Mouse (Mus musculus): ENCODE data around the gene Ypel4.
A peak's percentile ranks its signal among the peaks of the same experiment; 100 is the strongest.
"Not testable (repeated sequence)": the region's sequence is repeated elsewhere in the genome, so short reads cannot be mapped to it uniquely, and the experiment has no call there.

Ypel4 gene

DNA sequence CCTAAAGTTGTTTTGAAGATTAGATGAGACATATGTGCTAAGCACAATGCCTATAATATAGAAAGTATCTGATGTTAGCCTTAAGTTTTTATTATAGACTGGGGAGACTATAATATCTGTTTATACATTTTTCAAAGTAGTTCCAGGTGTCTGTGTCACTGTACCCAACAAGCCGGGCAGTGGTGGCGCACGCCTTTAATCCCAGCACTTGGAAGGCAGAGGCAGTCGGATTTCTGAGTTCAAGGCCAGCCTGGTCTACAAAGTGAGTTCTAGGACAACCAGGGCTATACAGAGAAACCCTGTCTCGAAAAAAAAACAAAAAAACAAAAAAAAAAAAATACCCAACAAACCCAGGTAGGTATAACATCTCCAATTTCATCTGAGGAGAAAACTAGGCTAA lies 5.7 kb upstream of the Ypel4 start:
- DNase-seq, result not testable (repeated sequence)

DNA sequence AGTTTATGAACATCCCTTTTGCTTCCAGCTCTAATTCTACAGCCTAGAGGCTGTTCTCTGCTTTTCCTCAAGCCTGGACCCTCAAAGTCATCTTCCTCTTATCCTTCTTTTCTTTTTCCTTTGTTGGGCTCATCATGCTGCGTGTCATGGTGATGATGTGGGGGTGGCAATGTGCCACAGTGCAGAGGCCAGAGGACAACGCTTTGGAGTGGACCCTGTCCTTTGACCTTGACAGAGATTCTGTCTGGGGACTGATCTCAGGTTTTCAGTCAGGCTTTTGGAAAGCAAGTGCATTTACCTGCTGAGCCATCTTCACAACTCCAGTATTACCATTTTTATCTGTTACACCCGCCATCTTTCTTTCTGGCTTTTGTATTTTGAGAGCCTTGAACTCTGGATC lies 2.7 kb upstream of the Ypel4 start:
- DNase-seq, result no peak

DNA sequence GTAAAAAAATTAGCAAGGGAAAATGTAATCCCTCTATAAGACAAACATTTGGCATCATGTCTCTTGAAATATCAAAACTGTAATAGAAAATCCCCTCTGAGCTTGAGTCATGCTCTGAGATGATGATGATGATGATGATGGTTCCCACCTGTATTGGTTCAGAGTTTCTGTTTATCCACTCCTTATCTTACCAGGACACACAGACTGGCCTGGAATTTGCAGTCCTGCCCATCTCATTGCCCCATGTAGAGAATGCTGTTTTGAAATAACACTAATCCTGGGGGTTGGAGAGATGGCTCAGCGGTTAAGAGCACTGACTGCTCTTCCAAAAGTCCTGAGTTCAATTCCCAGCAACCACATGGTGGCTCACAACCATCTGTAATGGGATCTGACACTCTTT lies 1.5 kb upstream of the Ypel4 start:
- DNase-seq, result no peak

DNA sequence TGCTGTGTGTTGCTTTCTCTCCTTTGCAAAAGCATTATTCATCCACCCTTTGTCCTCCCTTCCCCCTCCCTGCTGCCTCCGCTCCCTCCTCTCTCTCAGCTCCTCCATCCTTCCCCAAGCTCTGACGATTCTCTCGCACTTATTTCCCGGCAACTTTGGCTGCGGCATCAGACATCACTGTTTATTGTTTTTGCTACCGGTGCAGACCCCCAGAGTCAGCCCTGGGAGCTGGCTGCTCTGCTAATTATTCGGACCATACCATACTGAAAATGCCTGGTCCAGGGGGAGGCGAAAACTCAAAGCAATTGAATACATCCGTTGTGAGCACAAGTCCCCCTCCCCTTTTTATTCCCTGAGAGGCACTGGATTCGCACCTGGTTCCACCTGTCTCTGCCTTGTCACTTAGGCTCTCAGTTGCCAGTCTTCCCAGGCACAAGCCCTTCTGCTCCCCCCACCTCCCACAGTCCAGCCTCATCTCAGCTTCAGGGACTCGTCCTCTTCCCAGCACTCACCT lies 550 bp downstream of the Ypel4 start:
- no peak for DNase-seq

DNA sequence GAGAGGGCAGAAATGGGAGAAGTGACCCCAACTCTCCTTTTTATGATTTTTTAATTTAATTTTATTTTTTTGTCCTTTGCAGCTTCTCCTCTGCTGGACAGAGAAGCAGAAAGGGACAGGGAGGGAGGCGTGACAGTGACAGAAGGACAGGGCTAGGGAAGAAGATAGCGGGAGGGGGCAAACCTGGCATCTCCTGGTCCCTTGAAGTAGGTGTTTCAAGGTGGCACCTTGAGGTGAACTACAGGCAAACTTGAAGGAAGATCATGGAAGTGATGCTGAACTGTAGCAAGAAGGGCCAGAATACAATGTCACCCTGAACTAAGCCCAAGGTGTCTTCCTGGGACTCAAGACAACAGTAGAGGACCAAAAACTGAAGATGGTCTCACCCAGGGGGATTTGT lies 1.1 kb downstream of the Ypel4 start:
- DNase-seq, result no peak

DNA sequence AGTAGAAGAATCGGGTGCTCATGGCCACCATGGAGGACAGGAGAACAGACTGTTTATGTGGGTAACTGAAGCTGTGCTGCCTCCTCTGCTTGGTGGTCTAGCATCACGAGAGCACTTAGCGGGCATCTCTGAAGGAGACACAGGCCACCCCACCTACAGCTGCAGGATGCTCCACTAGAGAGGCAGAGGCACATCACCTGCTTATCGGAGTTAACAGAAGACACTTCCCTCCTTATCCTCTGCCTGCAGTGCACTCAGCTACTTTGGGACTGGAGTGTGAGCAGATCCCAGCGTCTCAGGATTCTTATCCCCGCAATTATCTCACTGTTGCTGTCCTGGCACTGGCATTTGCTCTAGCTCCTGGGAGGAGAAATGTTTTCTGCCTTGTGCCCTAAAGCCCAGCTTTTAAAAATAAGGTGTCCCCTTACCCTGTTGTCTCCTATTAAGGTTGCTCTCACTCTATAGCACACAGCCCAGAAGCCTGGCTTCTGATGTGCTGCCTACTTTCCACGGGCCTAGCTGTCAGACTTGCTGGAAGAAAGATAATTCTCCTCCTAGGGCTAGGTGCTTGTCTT lies 1.6 kb downstream of the Ypel4 start:
- DNase-seq, result no peak

DNA sequence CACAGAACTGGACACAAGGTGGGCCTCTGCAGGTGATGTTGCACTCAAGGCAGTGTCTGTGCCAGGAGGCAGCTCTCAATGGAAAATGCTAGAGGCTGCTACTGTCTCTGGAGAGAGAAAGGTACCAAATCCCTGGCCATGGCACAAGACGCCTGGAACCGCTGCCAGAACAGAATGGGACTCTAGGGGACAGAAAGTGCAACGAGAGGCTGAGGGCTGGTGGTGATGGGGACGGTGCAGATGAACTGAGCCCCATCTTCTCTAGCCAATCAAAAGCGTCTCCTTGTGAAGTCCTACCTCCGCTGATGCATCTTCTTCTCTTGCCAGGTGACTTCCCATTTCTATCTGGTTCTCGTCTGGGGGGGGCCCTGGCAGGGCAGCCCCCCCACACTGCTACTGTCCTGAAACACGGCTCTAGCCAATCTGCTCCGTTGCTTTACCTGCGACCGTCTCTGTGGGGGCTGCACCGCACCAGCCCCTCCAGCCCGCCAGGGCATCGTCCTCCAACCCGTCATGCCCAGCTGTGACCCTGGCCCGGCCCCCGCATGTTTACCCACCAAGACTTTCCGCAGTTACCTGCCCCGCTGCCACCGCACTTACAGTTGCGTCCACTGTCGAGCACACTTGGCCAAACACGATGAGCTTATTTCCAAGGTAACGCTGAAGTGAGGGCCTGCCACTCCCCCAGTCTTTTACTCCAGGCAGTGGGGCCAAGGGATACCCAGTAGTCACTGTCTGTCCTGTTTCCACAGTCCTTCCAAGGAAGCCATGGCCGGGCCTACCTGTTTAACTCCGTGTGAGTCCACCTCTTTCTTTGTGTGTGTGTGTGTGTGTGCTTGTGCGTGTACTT lies 2.7 kb downstream of the Ypel4 start:
- DNase-seq, result no peak

DNA sequence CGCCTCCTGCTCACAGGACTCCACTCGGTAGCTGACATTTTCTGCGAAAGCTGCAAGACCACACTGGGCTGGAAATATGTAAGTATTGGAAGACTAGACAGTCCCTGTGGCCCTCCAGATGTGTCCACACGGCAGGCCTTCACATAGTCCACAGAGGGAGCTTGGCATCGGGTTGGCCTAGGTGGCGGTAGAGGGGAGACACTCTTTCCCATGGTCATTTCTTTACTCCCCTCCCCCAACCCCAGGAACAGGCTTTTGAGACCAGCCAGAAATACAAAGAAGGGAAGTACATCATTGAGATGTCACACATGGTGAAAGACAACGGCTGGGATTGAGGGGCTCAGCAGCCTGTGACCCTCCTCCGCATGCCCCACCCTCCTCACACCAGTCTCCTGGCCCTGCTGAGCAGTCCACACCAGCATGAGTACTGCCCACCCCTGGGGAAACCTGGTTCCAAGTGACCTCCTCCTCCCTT lies 3.6 kb downstream of the Ypel4 start:
- DNase-seq, result no peak

DNA sequence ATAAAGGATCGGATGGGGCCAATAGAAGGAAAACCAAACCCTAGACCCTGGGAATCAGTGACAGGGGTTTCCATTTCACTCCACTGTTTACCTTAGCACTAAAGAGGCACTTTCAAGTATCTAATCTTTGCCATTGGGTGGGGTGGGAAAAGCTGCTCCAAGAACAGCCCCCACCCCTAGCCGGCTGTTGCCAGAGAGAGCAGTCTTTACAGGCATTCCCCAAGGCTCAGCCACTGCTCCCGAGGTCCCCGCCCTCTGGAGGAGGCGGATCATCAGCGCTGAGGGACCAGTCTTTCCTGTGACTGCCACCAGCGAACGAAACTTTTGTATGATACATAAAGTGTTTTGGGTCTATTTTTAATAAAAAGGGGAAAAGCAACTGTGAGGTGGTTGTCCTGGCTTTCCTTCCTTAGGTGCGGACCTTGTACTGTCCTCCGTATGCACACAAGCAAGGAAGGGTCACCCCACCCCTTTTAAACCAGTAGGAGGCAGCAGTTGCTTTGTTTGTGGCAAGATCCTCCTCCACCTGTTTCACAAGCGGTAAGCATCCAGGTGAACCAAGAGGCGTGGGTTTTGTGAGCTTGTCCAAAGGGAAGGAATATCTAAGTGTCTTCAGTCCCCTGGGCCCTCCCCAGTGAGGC lies 4.5 kb downstream of the Ypel4 start:
- peak; percentile 40 for DNase-seq

DNA sequence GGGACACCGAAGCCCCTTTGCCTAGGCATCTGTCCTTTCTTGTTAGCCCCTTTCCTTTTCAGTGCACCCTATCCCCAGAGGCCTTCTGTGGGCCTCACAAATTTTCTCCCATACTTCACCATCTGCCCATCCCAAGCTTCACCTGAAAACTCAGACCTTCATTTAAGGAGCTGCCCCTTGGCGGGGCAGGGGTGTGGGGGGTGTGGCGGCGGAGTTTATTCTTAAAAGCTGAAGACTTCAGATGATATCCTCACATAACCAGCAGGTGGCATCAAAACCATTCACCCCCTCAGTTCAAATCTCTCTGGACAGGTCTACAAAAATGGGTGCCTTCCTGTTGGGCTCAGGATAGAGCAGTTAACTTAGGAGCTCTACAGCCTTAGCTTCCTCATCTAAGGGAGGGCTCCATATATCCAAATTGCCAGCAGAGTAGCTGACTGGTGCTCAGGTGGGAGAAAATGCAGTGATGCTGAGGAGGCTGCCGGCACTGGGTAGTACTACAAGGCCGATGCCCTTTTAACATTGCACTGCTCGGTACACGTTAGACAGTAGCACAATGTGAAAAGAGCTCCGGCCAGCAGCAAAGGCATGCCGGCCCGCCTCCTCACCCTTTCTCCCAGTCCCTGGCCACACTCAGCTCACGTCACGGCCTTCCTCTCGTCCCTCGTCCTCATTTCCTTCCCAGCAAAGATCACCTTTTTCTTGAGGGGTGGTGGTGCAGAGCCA lies 6.9 kb downstream of the Ypel4 start:
- DNase-seq, result no peak

DNA sequence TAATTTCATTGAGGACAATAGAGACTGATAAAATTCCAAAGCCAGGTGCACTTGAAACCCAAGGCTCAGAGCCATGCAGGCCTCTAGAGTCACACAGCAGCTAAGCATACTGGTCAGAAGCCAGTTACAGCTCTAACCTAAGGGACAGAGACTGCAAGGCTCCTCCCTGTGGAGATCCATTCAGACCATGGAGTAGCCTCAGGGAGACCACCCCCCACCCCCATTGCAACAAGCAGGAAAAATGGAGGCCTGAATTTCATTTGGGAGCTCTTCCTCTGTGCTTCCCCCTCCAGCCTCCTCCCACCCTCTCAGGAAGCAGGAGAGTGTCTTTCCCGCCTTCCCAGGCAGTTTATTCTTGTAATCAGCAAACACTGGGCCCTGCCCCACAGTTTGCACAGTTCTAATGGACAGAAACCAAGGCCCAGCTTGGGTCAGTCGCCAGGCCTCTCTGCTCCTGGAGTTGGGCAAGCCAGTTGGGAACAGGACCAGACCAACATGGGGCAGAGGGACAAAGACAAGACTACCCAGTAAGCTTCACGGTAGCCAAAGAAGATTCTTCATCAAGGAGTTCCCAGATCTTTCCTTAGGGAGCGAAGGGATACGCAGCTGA lies 8.1 kb downstream of the Ypel4 start:
- peak; percentile 31 for DNase-seq

DNA sequence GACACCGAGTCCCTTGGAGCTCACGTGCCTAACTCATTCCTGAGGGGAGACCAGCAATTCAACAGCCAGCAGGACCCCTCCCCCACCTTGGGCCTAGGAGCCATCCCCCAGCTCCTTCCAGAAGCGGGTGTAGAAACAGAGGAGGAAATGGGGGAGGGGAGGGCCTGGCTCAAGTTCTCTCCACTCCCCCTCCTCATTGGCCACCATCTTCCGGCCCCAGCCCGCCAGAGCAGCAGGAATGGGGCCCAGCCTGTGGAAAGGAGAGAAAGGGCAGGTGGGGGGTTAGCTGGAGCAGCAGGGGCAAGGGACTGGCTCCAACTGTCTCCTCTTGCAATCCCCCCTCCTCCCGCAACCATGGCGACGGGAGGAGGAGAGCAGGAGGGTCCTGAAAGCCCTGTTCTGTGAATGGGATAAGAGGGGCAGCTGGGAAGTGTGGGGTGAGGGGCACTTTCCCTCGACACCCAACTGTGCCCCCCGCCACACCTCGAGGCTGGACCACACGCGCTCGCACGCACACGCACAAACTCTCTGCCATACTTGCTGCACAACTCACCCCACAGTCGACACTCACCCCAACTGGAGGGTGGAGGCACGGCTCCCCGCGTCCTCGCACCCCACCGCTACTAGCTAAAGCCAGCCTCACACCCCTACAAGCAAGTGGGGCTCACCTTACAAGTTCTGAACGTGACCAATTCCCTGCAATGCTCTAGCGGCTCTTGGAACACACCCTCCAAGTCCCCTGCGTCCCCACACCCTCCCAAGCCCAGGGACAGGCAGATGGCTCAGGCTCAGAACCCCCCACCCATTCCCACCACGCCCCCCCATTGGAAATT lies 8.8 kb downstream of the Ypel4 start:
- peak; percentile 41 for DNase-seq

DNA sequence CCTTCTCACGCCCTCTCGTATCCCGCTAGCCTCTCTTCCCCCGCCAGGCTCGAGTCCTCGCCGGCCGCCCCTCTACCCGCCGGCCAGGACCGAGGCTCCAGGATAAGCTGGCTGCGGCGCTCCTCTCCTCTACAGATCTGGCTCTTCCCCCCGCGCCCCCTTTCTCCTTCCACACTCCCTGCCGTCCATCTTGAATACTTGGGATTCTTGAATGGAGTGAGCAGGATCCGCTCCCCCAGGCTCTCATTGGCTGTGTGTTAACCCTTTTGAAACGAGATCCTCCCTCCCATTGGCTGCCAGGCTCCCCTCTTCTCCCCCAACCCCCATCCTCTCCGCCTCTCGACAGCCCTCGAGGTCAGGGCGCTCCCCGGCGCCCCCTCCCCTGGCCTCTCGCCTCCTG lies 9.7 kb downstream of the Ypel4 start, which contains the start of gene Gm19426:
TSS of gene Gm19426 (minus strand) at position 95 of the 400 bp plus-strand sequence.
- peak; percentile 73 for DNase-seq

DNA sequence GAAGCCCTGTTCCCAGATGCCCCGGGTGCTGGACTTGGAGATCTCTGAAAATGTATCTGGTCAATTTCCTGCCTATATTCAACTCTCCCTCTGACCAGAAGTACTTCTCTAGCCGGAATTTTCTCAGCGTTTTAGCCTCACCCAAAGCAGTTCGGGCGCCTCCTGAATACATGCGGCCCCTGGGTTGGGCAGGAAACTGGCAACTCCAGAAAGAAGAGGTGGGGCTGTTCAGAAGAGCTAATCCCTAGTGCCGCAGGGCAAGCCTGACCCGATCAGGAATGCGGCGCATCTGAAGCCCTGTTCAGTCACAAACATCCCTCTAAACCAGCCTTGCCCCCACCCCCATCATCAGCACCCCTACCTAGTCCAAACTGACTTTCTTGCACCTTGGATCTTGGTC lies 10.3 kb downstream of the Ypel4 start:
- DNase-seq, result no peak

DNA sequence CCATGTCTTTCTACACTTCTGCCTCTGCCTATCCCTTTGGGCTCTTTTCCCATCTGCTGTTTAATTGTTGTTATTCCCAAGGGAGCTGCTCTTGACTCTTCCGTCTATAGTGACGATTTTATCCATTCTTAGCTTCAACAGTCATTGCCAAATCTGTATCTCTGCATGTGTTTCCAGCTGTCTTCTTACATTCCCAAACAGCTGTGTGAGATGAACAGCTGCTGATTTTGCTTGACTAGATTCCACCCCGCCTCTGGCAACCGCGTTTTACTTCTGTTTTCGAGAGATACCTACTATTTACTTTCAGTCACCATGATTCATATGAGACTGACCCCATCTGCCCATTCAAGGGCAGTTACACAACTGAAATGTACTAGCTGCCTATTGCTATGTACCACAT lies 16.3 kb downstream of the Ypel4 start:
- peak; percentile 36 for DNase-seq

DNA sequence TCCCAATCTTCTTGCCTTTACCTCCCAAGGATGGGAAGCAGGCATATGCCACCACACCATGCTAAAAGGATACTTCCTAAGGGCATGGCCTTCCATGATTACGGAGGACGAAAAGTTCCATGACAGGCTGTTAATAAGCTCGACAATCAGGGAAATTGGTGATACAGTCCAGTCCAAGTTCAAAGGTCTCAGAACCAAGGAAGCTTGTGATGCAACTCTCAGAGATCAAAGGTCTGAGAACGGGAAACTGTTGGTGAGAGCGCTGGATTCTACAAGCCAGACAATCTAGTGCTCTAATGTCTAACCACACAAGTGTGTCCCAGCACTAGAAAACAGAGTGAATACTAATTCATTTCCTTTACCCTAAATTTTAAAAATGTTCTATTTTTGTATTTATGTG lies 22.4 kb downstream of the Ypel4 start:
- no peak for DNase-seq

DNA sequence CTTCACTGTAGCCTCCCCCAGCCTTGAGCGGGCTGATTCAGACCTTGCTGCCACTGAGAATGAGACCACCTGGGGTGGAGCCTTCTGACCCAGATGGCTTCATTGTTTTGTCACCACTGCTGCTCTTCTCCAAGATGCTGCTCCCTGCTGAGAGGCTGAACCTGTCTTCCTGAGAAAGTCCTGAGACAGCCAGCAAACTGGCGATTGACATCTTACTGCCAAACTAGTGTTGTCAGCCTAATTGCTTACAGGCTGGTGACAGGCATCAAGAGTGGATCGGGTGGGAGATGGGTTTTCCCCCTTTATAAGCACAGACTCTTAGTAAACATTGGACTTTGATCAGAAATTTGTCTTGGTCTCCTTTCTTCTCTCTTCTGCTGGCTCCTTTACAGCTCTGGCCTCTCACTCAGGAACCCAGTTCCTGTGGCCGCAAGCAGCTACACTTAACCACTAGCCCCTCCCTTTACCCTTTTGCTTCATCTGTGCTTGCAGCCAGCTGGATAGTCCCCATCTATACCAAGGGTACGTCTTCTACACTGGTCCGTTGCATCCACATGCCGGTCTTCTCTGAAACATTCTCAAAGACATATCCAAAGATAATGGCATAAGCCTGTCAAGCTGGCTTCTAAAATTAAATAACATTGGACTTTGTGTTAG lies 23.3 kb downstream of the Ypel4 start:
- no peak for DNase-seq

DNA sequence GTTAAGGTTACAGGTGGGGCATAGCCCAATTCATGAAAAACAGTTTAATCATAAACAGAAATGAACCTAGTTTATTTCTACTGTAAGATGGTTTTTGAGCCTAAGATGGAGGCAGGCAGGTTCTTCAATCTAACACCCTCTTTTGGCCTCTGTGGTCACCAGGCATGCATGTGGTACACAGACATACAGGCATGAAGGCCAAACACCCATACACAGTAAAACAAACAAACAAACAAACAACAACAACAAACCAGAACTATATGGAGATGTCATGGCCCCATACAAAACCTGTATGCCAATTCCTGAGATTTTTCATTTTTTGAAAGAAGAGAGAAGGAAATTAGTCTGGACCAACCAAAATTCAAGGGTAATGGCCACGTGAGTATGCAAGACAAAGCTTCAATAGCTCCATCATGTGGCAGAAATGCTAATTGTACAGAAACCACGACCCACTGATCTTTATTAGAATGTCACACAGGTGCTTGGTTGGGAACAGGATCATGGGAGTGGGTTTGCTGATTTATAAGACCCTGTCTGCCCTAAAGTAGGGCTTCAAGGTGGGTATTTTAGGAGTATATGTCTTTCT lies 24.8 kb downstream of the Ypel4 start:
- DNase-seq, result peak; percentile 58

DNA sequence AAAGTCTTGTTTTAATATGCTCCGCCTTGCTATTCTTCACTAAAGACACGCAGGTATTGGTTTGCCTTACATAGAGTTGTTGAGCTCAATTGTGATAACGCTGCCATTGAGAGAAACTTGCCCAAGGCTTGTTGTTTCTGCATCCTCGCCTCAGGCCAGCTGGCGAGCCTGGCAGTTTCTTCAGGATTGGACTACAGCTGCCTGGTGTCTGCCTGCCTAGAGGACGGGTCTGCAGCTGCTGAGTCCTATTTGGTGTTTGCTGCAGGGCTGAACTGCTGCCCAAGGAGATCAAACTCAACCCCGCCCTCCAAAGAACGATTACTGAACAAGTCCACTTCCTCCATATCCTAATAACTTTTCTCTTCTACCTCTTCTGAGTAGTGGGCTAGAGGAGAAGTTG lies 26.9 kb downstream of the Ypel4 start:
- no peak for DNase-seq

DNA sequence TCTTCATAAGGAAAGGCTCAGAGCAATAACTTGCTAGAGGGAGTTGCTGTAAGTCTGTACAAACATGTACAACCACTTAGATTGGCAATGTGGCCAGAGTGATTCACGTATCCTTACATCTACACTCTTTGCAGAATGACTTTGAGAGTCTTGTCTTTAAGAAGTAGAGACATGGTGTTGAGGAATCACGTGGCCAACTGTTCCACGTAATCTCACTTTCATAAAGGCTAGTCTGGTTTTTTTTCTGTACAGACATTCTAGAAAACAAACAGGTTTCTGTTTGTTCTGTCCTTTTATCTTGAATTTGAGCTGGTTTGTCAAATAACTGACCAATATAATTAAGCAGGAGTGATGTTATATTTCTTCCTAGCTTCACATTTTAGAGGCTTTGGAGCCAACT lies 27.5 kb downstream of the Ypel4 start:
- DNase-seq, result no peak

DNA sequence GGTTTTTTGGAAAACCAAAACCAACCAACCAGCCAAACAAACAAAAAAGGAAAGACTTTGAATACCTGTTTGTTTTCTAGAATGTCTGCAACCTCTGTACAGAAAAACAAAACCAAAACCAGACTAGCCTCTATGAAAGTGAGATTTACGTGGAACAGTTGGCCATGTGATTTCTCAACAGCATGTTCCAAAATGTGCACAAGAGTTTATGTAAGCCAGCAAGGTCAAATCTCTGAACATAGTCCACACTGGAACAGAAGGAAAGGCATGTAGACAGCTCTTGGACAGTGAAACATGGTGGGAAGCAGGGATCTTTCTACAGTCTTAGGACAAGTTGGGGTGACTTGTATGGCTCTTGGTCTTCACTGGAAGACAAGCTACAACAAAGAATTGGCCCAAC lies 28.0 kb downstream of the Ypel4 start:
- no peak for DNase-seq

Data from lung, postnatal 14 days (tissue).